Mouse (Mus musculus) lung, adult 2 months (tissue): ENCODE results near the gene Megf6.

Source experiments
- CTCF ChIP-seq: fragments of 200-500 bp; IDR thresholded peaks from 2 replicates; pipeline ENCODE4 v1.5.1; 2011; ENCODE audit warnings: mild to moderate bottlenecking, low read length, control low read depth; ENCODE audit not compliant: insufficient read depth
- POLR2A ChIP-seq: fragments of 200-500 bp; IDR thresholded peaks from 2 replicates; pipeline ENCODE4 v1.6.1; 2011; ENCODE audit warnings: low read depth, mild to moderate bottlenecking, control low read depth, low read length, borderline replicate concordance; ENCODE audit errors: extremely low read depth

DNA sequence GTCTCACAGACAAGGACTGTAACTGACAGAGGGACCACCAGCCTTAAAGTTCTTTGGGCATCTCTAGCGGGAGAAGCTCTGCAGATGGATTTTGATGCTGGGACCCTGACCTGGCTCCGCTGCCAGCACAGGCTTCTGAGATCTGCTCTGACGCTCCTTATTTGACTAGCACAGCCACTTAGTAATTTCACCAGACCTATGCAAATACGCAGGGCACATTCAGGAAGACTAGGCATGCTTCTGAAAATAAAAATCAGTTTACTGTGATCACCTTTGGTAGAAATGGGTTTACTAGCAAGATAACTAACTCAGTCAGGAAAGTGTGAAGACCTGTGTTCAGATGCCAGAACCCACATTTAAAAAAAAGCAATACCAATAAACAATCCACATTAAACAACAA, 38.6 kb upstream of the Megf6 start:
- TF ChIP-seq CTCF, result no peak
- no peak for TF ChIP-seq POLR2A
